Mouse (Mus musculus) skeletal muscle tissue, adult 2 months (tissue): ENCODE data around the gene Treh.

Source experiments
- DNase-seq: peaks from one replicate; pipeline ENCODE4 v3.0.0-alpha.2; 2012; ENCODE audit warnings: low read depth, low spot score

Treh gene

DNA sequence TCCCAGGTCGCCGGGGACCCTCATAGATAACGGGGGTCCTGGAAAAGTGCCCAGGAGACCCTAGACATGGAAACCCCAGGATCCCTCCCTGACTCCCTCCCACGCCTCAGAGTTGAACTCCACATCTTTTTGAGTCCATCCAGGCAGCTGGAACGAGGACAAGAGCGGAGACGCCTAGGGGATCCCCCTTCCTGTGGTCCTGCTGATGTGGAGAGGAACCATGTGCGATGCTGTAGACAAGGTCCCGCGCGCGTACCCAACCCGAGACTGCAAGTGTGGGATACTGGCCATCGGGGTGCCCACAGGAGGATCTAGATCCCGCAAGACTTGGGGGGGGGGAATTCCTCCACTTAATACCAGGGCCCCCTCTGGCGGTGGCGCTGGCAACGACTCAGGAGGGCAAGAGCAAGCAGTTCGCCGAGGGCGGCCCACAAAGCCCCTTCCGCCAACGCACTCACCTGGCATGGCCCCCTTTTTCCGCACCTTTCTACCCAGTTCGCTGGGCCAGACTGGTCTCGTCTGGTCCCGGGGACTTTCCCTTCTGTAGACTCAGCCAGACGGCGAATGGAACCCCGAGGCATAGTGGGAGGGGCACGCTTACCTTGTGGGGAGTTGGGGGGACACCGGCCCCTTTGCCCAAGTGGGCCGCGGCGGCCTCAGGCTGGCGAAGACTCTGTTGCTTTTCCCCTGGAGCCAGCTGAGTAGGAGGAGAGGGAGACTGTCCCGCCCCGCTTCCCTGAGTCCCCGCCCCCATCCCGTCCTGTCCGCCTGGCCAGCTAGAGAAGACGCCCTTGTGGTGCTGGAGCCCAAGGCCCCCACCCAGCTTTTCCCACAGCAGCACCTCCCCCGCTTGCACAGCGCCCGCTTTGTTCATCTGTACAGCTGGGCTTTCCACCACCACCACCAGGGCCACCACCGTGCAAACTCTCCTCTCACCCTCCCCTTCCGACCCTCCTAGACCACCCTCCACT, 61.8 kb downstream of the Treh start, which contains the start of gene Phldb1:
Gene Phldb1 (minus strand): TSS at position 675 of the 971 bp plus-strand sequence.
- DNase-seq = peak; percentile 78

DNA sequence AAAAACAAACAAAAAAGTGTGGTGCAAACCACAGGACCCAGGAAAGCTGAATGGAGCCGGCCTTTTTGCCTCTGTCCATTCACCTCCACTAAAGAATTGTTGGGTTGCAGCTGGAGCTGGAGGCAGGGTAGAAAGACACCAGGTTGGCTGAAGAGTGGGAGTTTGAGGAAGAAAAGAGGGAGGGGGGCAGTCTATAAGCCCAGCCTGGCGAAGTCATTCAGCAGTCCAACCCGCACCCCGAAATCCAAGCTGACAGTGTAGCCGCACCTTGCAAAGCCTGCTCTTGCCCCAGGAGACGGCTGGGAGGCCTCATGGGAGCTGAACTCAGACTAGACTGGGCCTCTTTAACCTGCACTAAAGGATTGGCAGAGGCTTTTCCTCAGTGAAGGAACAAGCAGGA, 62.9 kb downstream of the Treh start:
- no peak for DNase-seq
